Mouse (Mus musculus) liver, embryonic 14.5 days (tissue): Measurements from ENCODE around the gene Chst11. TPM values are rescaled to one million over a fixed set of nuclear protein-coding genes. Genes with fewer than 3 reads are reported as not detected.

Experiments used
- ATAC-seq: fragments of 200-750 bp; cut with Nextera tagmentation; 2 replicates; pipeline ENCODE4 v1.8.0; 2017; ENCODE audit warnings: moderate number of reproducible peaks, mild to moderate bottlenecking, moderate library complexity; ENCODE audit not compliant: insufficient read depth
- DNase-seq, 3 experiments: peaks; one replicate each; pipeline ENCODE4 v3.0.0-alpha.2; 2012 to 2013; ENCODE audit warnings: low read depth in 3 of 3, low spot score in 3 of 3
- H3K27ac ChIP-seq: fragments of 300-500 bp; sonication (generic); 2 replicates; pipeline ENCODE4 v1.5.1; 2014; ENCODE audit warnings: moderate library complexity, mild to moderate bottlenecking, control low read depth, inconsistent platforms
- H3K27me3 ChIP-seq: fragments of 300-500 bp; sonication (generic); 2 replicates; pipeline ENCODE4 v1.6.1; 2014; ENCODE audit warnings: mild to moderate bottlenecking, low read length, moderate library complexity; ENCODE audit not compliant: control insufficient read depth, insufficient read depth
- H3K36me3 ChIP-seq: fragments of 300-500 bp; sonication (generic); replicated peaks from 2 replicates; pipeline ENCODE4 v1.6.1; 2014; ENCODE audit warnings: low read depth; ENCODE audit not compliant: control insufficient read depth, insufficient read depth
- H3K4me1 ChIP-seq, 2 experiments: fragments of 200-500 bp in 1 of 2; fragments of 300-500 bp in 1 of 2; sonication (generic) in 1 of 2; replicated peaks; 2 replicates each; pipeline ENCODE4 v1.6.1; 2012 to 2014; ENCODE audit warnings: antibody characterized with exemption in 1 of 2, inconsistent platforms in 1 of 2, low read length in 1 of 2; ENCODE audit not compliant: control insufficient read depth in 2 of 2, insufficient read depth in 2 of 2
- H3K4me2 ChIP-seq: fragments of 300-500 bp; sonication (generic); 2 replicates; pipeline ENCODE4 v1.6.1; 2014; ENCODE audit warnings: low read depth, mild to moderate bottlenecking, control low read depth, moderate library complexity
- H3K4me3 ChIP-seq, 2 experiments: fragments of 200-500 bp in 1 of 2; fragments of 300-500 bp in 1 of 2; sonication (generic) in 1 of 2; 2 replicates each; pipeline ENCODE4 v1.5.1; 2012 to 2014; ENCODE audit warnings: low read depth in 2 of 2, low read length in 2 of 2, mild to moderate bottlenecking in 2 of 2, control low read depth in 1 of 2, inconsistent platforms in 1 of 2, moderate library complexity in 1 of 2; ENCODE audit not compliant: insufficient read depth in 1 of 2
- H3K9ac ChIP-seq: fragments of 300-500 bp; sonication (generic); replicated peaks from 2 replicates; pipeline ENCODE4 v1.6.1; 2014; ENCODE audit warnings: mild to moderate bottlenecking, control low read depth, moderate library complexity
- H3K9me3 ChIP-seq: fragments of 300-500 bp; sonication (generic); 2 replicates; pipeline ENCODE4 v1.6.1; 2016; ENCODE audit warnings: low read length, mixed read lengths; ENCODE audit not compliant: control insufficient read depth
- CTCF ChIP-seq: IDR thresholded peaks from 2 replicates; pipeline ENCODE4 v1.5.1; 2016; ENCODE audit warnings: antibody characterized with exemption, low read depth, control low read depth
- EP300 ChIP-seq: IDR thresholded peaks from 2 replicates; pipeline ENCODE4 v1.6.1; 2016; ENCODE audit warnings: antibody characterized with exemption, low read depth
- WGBS: fragments of 180-500 bp; shearing (Covaris S2); extraction: QIAGEN DNeasy Blood & Tissue Kit; methylation state at CpG from one replicate; pipeline ENCODE4 v1.1.7; 2014; ENCODE audit not compliant: insufficient replicate concordance; 5-methylcytosine and 5-hydroxymethylcytosine counted together
- polyA plus RNA-seq, 2 experiments: library from polyadenylated mRNA; depleted of rRNA in 1 of 2; stranded (reverse) in 1 of 2; unstranded in 1 of 2; fragments of >200 nt; fragmentation: Nextera tagmentation in 1 of 2; extraction: Ambion mirVana in 1 of 2; gene quantifications; 2 replicates each; pipeline versions ENCODE4 v1.2.1 to v1.2.3; 2012 to 2014

Gene Chst11
- polyA plus RNA-seq, 2 experiments: 1.8 to 5.2 TPM

- ATAC-seq (no peak), DNase-seq (no peak)
- Histone ChIP-seq H3K36me3 (no peaks in the 10 kb centered on the region), H3K27me3 (no peaks in the 10 kb centered on the region), H3K9ac (no peak overlapping the region), H3K4me3 (no peak overlapping the region), H3K27ac (no peak overlapping the region), H3K4me1 (peaks cover 0 to 15% of the 10 kb centered on the region in 2 experiments; a peak in 3 of 4 replicates), H3K9me3 (no peaks in the 10 kb centered on the region), H3K4me2 (no peak overlapping the region)
- TF ChIP-seq EP300 (no peak), CTCF (no peak)
- WGBS: 39% methylated on average over 12 of the region's 12 CpGs
These were observed 74.9 kb downstream of the Chst11 start for GRCm38 (mm10) chr10:83060066-83060782.

GRCm38 (mm10) chr10:83062315-83062714, 77.0 kb downstream of the Chst11 start:
- H3K9me3 ChIP-seq: no peaks in the 10 kb centered on the region

GRCm38 (mm10) chr10:83064796-83065195, 79.5 kb downstream of the Chst11 start:
- Histone ChIP-seq H3K27ac (no peak overlapping the region), H3K4me2 (no peak overlapping the region), H3K36me3 (no peaks in the 10 kb centered on the region), H3K9ac (no peak overlapping the region), H3K4me3 (no peak overlapping the region), H3K9me3 (no peaks in the 10 kb centered on the region), H3K4me1 (peaks cover 3 to 17% of the 10 kb centered on the region in 2 experiments; a peak in 3 of 4 replicates), H3K27me3 (no peaks in the 10 kb centered on the region)
- no peak for ATAC-seq
- DNase-seq: no peak
- TF ChIP-seq EP300 (no peak), CTCF (no peak)
- 87% methylated on average over 5 of the region's 5 CpGs for WGBS

More at GRCm38 (mm10) chr10:83062315-83062714, 77.0 kb downstream of the Chst11 start:
- no peak for ATAC-seq
- Histone ChIP-seq H3K4me3 (no peak overlapping the region), H3K27me3 (no peaks in the 10 kb centered on the region), H3K36me3 (no peaks in the 10 kb centered on the region), H3K4me2 (no peak overlapping the region), H3K4me1 (peaks cover 2 to 13% of the 10 kb centered on the region in 2 experiments; a peak in 3 of 4 replicates), H3K9ac (no peak overlapping the region), H3K27ac (no peak overlapping the region)
- 83% methylated on average over 9 of the region's 9 CpGs for WGBS
- DNase-seq: no peak
- TF ChIP-seq EP300 (no peak), CTCF (no peak)

- Histone ChIP-seq H3K27ac (no peak overlapping the region), H3K9me3 (no peaks in the 10 kb centered on the region), H3K36me3 (no peaks in the 10 kb centered on the region), H3K4me2 (no peak overlapping the region), H3K27me3 (no peaks in the 10 kb centered on the region), H3K4me3 (no peak overlapping the region), H3K4me1 (peaks cover 3 to 7% of the 10 kb centered on the region in 2 experiments; a peak in 1 of 4 replicates), H3K9ac (no peak overlapping the region)
- DNase-seq (no peak), ATAC-seq (no peak)
- WGBS: 67% methylated on average over 6 of the region's 6 CpGs
- TF ChIP-seq EP300 (no peak), CTCF (no peak)
These were observed 80.9 kb downstream of the Chst11 start for GRCm38 (mm10) chr10:83066159-83066558.

- H3K9me3 ChIP-seq: no peaks in the 10 kb centered on the region
- H3K27ac ChIP-seq: no peak overlapping the region
- no peak for TF ChIP-seq CTCF
- no peak for TF ChIP-seq EP300
- ATAC-seq: no peak
- peaks cover 3 to 7% of the 10 kb centered on the region in 2 experiments; a peak in 1 of 4 replicates for H3K4me1 ChIP-seq
- no peak overlapping the region for H3K4me2 ChIP-seq
- no peak overlapping the region for H3K4me3 ChIP-seq
- H3K27me3 ChIP-seq: no peaks in the 10 kb centered on the region
- no peaks in the 10 kb centered on the region for H3K36me3 ChIP-seq
- no peak for DNase-seq
- H3K9ac ChIP-seq: no peak overlapping the region
- WGBS: 34% methylated on average over 4 of the region's 4 CpGs
These were observed 82.0 kb downstream of the Chst11 start for GRCm38 (mm10) chr10:83067305-83067704.
